Mouse (Mus musculus): Measurements from ENCODE around the gene Mtmr10. TPM values are rescaled to one million over a fixed set of nuclear protein-coding genes. Genes with fewer than 3 reads are reported as not detected.

Gene Mtmr10
- polyA plus RNA-seq, 1 experiment, result 4.5 TPM

DNA sequence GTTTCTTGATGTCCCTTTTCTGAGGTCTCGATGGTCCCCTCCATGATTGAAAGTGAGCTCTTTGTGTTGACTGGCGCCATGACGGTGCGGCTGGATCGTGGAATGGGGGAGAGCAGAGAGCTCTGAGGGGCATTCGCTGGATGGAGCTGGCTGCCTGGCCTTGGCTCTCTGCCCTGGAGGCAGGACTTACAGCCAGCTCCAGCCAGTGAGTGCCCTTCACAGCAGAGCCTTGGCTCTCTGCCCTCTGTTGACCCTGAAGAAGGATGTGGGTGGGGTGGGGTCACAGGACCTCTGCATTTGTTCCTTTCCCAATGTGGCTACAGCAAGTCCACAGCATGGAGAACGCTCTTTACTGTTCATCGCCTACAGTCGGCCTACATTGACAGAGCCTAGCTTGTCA is 70.0 kb downstream of the Mtmr10 start:
- no peak for DNase-seq
- no peak for TF ChIP-seq CTCF (IDR thresholded peaks at IDR 0.05; ENCODE audit: borderline replicate concordance, control insufficient read depth, extremely low read depth, insufficient read depth, low read length, poor library complexity)
- TF ChIP-seq POLR2A (IDR thresholded peaks at IDR 0.05; ENCODE audit: control insufficient read depth, extremely low read depth, insufficient read depth, low read length, poor library complexity), result no peak
- Histone ChIP-seq H3K4me3 (ENCODE audit: control insufficient read depth, insufficient read depth, low read length) (no peak overlapping the region), H3K36me3 (ENCODE audit: control insufficient read depth, insufficient read depth, low read length) (peaks cover 4% of the 10 kb centered on the region; the same call in 1 of the 2 replicates), H3K4me1 (replicated peaks; ENCODE audit: control insufficient read depth, insufficient read depth, low read length) (no peaks in the 10 kb centered on the region), H3K27me3 (ENCODE audit: control insufficient read depth, insufficient read depth, low read length) (no peaks in the 10 kb centered on the region), H3K27ac (ENCODE audit: control insufficient read depth, insufficient read depth, low read length) (no peak overlapping the region)
- 95% methylated on average over 9 of the region's 9 CpGs for WGBS

DNA sequence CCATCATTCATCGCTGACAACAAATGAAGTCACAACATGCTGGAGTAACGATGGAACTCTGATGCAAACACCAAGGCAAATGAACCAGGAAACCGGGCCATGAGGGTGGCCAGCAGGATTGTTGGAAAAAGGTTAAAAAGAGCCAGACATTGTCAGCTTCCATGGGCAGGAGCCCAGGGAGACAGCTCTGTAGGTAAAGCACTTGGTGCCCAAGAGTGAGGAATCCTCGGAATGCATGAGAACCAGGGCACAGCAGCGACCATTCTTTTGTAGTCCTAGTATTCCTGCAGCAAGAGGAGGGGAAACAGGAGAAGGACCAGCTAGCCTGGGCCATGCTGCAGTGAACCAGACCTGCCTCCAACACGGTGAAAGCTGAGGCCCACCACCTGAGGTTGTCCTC is 71.2 kb downstream of the Mtmr10 start:
- no peak for TF ChIP-seq CTCF (IDR thresholded peaks at IDR 0.05; ENCODE audit: borderline replicate concordance, control insufficient read depth, extremely low read depth, insufficient read depth, low read length, poor library complexity)
- no peak for TF ChIP-seq POLR2A (IDR thresholded peaks at IDR 0.05; ENCODE audit: control insufficient read depth, extremely low read depth, insufficient read depth, low read length, poor library complexity)
- WGBS, result 96% methylated on average over 6 of the region's 6 CpGs
- no peaks in the 10 kb centered on the region for H3K27me3 ChIP-seq (ENCODE audit: control insufficient read depth, insufficient read depth, low read length)
- no peak for DNase-seq
- H3K4me3 ChIP-seq (ENCODE audit: control insufficient read depth, insufficient read depth, low read length), result no peak overlapping the region
- no peaks in the 10 kb centered on the region for H3K4me1 ChIP-seq (replicated peaks; ENCODE audit: control insufficient read depth, insufficient read depth, low read length)
- peaks cover 6% of the 10 kb centered on the region; the same call in 1 of the 2 replicates for H3K36me3 ChIP-seq (ENCODE audit: control insufficient read depth, insufficient read depth, low read length)
- no peak overlapping the region for H3K27ac ChIP-seq (ENCODE audit: control insufficient read depth, insufficient read depth, low read length)

DNA sequence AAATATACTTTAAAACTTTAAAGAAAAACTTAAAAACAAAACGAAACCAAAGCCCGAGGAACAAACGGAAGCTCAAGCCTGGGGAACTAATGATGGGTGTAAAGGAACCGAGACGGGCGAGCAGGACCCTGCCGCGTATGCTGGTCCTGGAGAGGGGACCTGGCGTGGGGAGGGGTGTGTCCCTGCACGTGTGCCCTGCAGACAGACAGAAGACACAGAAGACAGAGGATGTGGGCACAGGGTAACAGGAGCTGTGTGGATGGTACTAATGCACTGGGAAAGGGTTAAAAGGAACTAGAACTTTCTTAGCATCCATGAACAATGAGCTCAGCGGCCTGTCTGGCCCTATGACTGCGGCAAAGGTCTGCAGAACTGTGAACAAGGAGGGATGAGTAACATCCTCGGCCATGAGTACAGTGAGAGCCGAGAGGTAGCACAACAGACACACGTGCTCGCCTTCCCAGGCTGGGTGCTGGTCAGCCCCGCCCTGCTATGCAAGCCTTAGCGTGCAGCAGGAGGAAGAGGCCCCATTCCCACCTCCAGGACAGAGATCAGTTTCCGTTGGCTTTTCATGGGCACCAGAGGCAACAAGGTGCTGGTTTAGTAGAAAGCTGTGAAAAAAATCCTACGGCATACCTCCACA is 72.6 kb downstream of the Mtmr10 start:
- Histone ChIP-seq H3K4me1 (replicated peaks; ENCODE audit: control insufficient read depth, insufficient read depth, low read length) (no peaks in the 10 kb centered on the region), H3K36me3 (ENCODE audit: control insufficient read depth, insufficient read depth, low read length) (peaks cover 7% of the 10 kb centered on the region; the same call in 1 of the 2 replicates), H3K27ac (ENCODE audit: control insufficient read depth, insufficient read depth, low read length) (no peak overlapping the region), H3K27me3 (ENCODE audit: control insufficient read depth, insufficient read depth, low read length) (no peaks in the 10 kb centered on the region), H3K4me3 (ENCODE audit: control insufficient read depth, insufficient read depth, low read length) (no peak overlapping the region)
- no peak for DNase-seq
- WGBS, result 91% methylated on average over 20 of the region's 20 CpGs
- TF ChIP-seq POLR2A (IDR thresholded peaks at IDR 0.05; ENCODE audit: control insufficient read depth, extremely low read depth, insufficient read depth, low read length, poor library complexity), result no peak
- no peak for TF ChIP-seq CTCF (IDR thresholded peaks at IDR 0.05; ENCODE audit: borderline replicate concordance, control insufficient read depth, extremely low read depth, insufficient read depth, low read length, poor library complexity)

DNA sequence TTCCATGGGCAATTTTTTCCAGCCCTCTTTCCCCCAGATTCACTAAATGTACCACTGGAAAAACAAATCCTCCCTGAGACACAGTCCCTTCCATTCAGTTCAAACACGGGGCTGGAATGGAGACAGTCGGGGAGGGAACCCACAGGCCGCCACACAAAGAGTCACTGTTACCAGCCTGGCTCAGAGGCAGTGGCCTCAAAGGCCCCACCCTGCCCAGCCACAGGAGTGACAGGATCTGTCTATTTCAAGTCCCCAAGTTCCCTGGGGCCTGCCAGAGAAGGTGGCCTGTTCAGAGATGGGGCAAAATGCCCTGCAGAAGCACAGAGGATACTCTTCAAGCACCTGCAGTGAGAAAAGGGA is 73.1 kb downstream of the Mtmr10 start:
- WGBS, result 91% methylated on average over 3 of the region's 3 CpGs
- peaks cover 7% of the 10 kb centered on the region; the same call in 1 of the 2 replicates for H3K36me3 ChIP-seq (ENCODE audit: control insufficient read depth, insufficient read depth, low read length)
- TF ChIP-seq POLR2A (IDR thresholded peaks at IDR 0.05; ENCODE audit: control insufficient read depth, extremely low read depth, insufficient read depth, low read length, poor library complexity) (no peak), CTCF (IDR thresholded peaks at IDR 0.05; ENCODE audit: borderline replicate concordance, control insufficient read depth, extremely low read depth, insufficient read depth, low read length, poor library complexity) (no peak)

DNA sequence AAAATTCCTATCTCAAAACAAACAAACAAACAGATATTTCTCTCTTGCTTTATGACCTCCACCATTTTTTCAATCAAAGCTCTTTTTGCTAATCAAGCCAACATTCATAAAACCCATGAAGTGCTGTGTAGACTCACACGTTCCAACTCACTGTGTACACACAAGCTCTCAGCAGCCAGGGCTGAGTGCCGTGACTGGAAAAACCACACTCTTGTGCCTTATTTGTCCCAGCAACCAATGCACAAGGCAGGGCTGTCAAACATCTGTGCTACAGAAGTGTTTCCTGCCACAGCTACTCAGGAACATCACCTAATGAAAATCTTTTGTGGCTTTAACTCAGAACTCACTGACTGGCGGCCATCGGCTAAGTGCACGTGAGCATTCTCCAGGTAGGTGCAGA is 78.4 kb downstream of the Mtmr10 start:
- H3K36me3 ChIP-seq (ENCODE audit: control insufficient read depth, insufficient read depth, low read length), result 0 out of 2 replicates have a peak, but pooled peaks cover 7% of the 10 kb centered on the region
- H3K27ac ChIP-seq (ENCODE audit: control insufficient read depth, insufficient read depth, low read length), result no peak overlapping the region
- 98% methylated on average over 5 of the region's 5 CpGs for WGBS
- H3K4me1 ChIP-seq (replicated peaks; ENCODE audit: control insufficient read depth, insufficient read depth, low read length), result no peaks in the 10 kb centered on the region
- DNase-seq, result no peak
- H3K27me3 ChIP-seq (ENCODE audit: control insufficient read depth, insufficient read depth, low read length), result no peaks in the 10 kb centered on the region
- no peak for TF ChIP-seq POLR2A (IDR thresholded peaks at IDR 0.05; ENCODE audit: control insufficient read depth, extremely low read depth, insufficient read depth, low read length, poor library complexity)
- no peak for TF ChIP-seq CTCF (IDR thresholded peaks at IDR 0.05; ENCODE audit: borderline replicate concordance, control insufficient read depth, extremely low read depth, insufficient read depth, low read length, poor library complexity)
- H3K4me3 ChIP-seq (ENCODE audit: control insufficient read depth, insufficient read depth, low read length), result no peak overlapping the region

More for the DNA sequence above, 73.1 kb downstream of the Mtmr10 start:
- H3K4me3 ChIP-seq (ENCODE audit: control insufficient read depth, insufficient read depth, low read length), result no peak overlapping the region
- H3K27me3 ChIP-seq (ENCODE audit: control insufficient read depth, insufficient read depth, low read length), result no peaks in the 10 kb centered on the region
- no peaks in the 10 kb centered on the region for H3K4me1 ChIP-seq (replicated peaks; ENCODE audit: control insufficient read depth, insufficient read depth, low read length)
- DNase-seq, result no peak
- H3K27ac ChIP-seq (ENCODE audit: control insufficient read depth, insufficient read depth, low read length), result no peak overlapping the region

DNA sequence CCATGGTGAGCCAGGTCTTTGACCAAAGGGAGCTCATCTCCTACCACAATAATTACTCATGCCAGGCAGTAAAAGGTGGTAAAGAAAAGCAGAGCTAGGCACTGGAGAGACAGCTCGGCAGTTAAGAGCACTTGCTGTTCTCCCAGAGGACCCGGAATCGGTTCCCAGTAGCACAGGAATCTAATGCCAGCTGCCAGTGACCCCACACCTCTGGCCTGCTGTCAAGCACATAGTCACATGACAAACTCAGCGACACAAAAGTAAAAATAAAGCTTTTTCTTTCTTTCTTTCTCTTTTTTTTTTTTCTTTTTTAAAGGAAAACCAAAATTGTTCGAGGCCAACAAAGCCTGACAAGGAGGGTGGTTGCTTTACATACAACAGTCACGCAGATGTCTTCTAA is 82.4 kb downstream of the Mtmr10 start:
- 0 out of 2 replicates have a peak, but pooled peaks cover 4% of the 10 kb centered on the region for H3K36me3 ChIP-seq (ENCODE audit: control insufficient read depth, insufficient read depth, low read length)
- 92% methylated on average over 6 of the region's 6 CpGs for WGBS
- no peak overlapping the region for H3K4me3 ChIP-seq (ENCODE audit: control insufficient read depth, insufficient read depth, low read length)
- H3K4me1 ChIP-seq (replicated peaks; ENCODE audit: control insufficient read depth, insufficient read depth, low read length), result 0 out of 2 replicates have a peak, but pooled peaks cover 2% of the 10 kb centered on the region
- no peak overlapping the region for H3K27ac ChIP-seq (ENCODE audit: control insufficient read depth, insufficient read depth, low read length)
- TF ChIP-seq CTCF (IDR thresholded peaks at IDR 0.05; ENCODE audit: borderline replicate concordance, control insufficient read depth, extremely low read depth, insufficient read depth, low read length, poor library complexity) (no peak), POLR2A (IDR thresholded peaks at IDR 0.05; ENCODE audit: control insufficient read depth, extremely low read depth, insufficient read depth, low read length, poor library complexity) (no peak)
- H3K27me3 ChIP-seq (ENCODE audit: control insufficient read depth, insufficient read depth, low read length), result no peaks in the 10 kb centered on the region
- no peak for DNase-seq

Measured in thymus, adult 2 months (tissue).